Mouse (Mus musculus) midbrain, embryonic 13.5 days (tissue): ENCODE measurements around the gene Lrfn3. TPM values are rescaled to one million over a fixed set of nuclear protein-coding genes. Genes with fewer than 3 reads are reported as not detected.

Experiments used
- ATAC-seq: fragments of 200-750 bp; cut with Nextera tagmentation; 2 replicates; pipeline ENCODE4 v1.8.0; 2017; ENCODE audit warnings: mild to moderate bottlenecking, moderate TSS enrichment, moderate library complexity
- H3K27ac ChIP-seq: fragments of 300-500 bp; sonication (generic); 2 replicates; pipeline ENCODE4 v1.5.1; 2015; ENCODE audit warnings: inconsistent platforms, mild to moderate bottlenecking, moderate library complexity
- H3K27me3 ChIP-seq: fragments of 300-500 bp; sonication (generic); 2 replicates; pipeline ENCODE4 v1.6.1; 2015; ENCODE audit warnings: mild to moderate bottlenecking, inconsistent platforms
- H3K36me3 ChIP-seq: fragments of 300-500 bp; sonication (generic); 2 replicates; pipeline ENCODE4 v1.6.1; 2015; ENCODE audit warnings: mild to moderate bottlenecking, inconsistent platforms
- H3K4me1 ChIP-seq: fragments of 300-500 bp; sonication (generic); replicated peaks from 2 replicates; pipeline ENCODE4 v1.6.1; 2015; ENCODE audit warnings: inconsistent platforms
- H3K4me2 ChIP-seq: fragments of 300-500 bp; sonication (generic); replicated peaks from 2 replicates; pipeline ENCODE4 v1.6.1; 2015; ENCODE audit warnings: moderate library complexity, mild to moderate bottlenecking, inconsistent platforms
- H3K4me3 ChIP-seq: fragments of 300-500 bp; sonication (generic); replicated peaks from 2 replicates; pipeline ENCODE4 v1.5.1; 2015; ENCODE audit warnings: mild to moderate bottlenecking, inconsistent platforms
- H3K9ac ChIP-seq: fragments of 300-500 bp; sonication (generic); replicated peaks from 2 replicates; pipeline ENCODE4 v1.6.1; 2015; ENCODE audit warnings: mild to moderate bottlenecking, inconsistent platforms
- H3K9me3 ChIP-seq: fragments of 300-500 bp; sonication (generic); 2 replicates; pipeline ENCODE4 v1.6.1; 2016; ENCODE audit warnings: mild to moderate bottlenecking, inconsistent platforms
- whole genome bisulfite sequencing: fragments of 180-500 bp; shearing (Covaris S2); methylation state at CpG from one replicate; pipeline ENCODE4 v1.1.7; 2015; 5-methylcytosine and 5-hydroxymethylcytosine counted together
- polyA plus RNA-seq: library from polyadenylated mRNA; unstranded; fragments of >200 nt; fragmentation: Nextera tagmentation; extraction: Ambion mirVana; gene quantifications from 2 replicates; pipeline ENCODE4 v1.2.1, GENCODE M21; 2015

The Lrfn3 gene
- polyA plus RNA-seq, 1 experiment from 2014 or later: 11.4 TPM

GRCm38 (mm10) chr7:30308076-30309005 lies 54.2 kb downstream of the Lrfn3 start, which contains the start of gene Alkbh6:
TSS of gene Alkbh6 (plus strand) at chr7:30308717.
- Histone ChIP-seq H3K4me1 (peaks cover 24% of the 10 kb centered on the region), H3K36me3 (peaks cover 52% of the 10 kb centered on the region), H3K27ac (peak within 1 kb of the TSS; percentile 81), H3K27me3 (no peaks in the 10 kb centered on the region), H3K4me3 (peak within 1 kb of the TSS; percentile 77), H3K9ac (peak within 1 kb of the TSS; percentile 82), H3K9me3 (no peaks in the 10 kb centered on the region), H3K4me2 (peak within 1 kb of the TSS; percentile 76)
- 4% methylated on average over 27 of the region's 27 CpGs for WGBS
- ATAC-seq: peak; percentile 100

GRCm38 (mm10) chr7:30306083-30306779 lies 56.3 kb downstream of the Lrfn3 start:
- no peaks in the 10 kb centered on the region for H3K27me3 ChIP-seq
- no peak overlapping the region for H3K27ac ChIP-seq
- no peak for ATAC-seq
- no peak overlapping the region for H3K4me3 ChIP-seq
- peaks cover 24% of the 10 kb centered on the region for H3K4me1 ChIP-seq
- H3K4me2 ChIP-seq: no peak overlapping the region
- WGBS: 94% methylated on average over 16 of the region's 16 CpGs
- peaks cover 57% of the 10 kb centered on the region for H3K36me3 ChIP-seq
- H3K9me3 ChIP-seq: no peaks in the 10 kb centered on the region
- H3K9ac ChIP-seq: no peak overlapping the region

Other genes with a start within 250 kb of the Lrfn3 start
- gene Zfp382, start 240.8 kb downstream of the Lrfn3 start, polyA plus RNA-seq: 16.1 and 19.4 TPM in 2 replicates
- gene Zfp146, start 193.0 kb downstream of the Lrfn3 start, polyA plus RNA-seq: 18.9 and 22.8 TPM in 2 replicates
- 3.0 and 4.4 TPM in 2 replicates for gene Cox7a1, start 178.6 kb downstream of the Lrfn3 start, polyA plus RNA-seq
- gene Capns1, start 164.0 kb downstream of the Lrfn3 start, polyA plus RNA-seq: 57.2 and 64.1 TPM in 2 replicates
- gene Polr2i, start 130.8 kb downstream of the Lrfn3 start, polyA plus RNA-seq: 181 and 186 TPM in 2 replicates
- 359 and 362 TPM in 2 replicates for gene Tbcb, start 130.5 kb downstream of the Lrfn3 start, polyA plus RNA-seq
- not detected in 2 replicates for gene Ovol3, start 127.0 kb downstream of the Lrfn3 start, polyA plus RNA-seq
- gene Thap8, start 82.7 kb downstream of the Lrfn3 start, polyA plus RNA-seq: 0.68 and 0.79 TPM in 2 replicates
- gene Wdr62, start 82.4 kb downstream of the Lrfn3 start, polyA plus RNA-seq: 5.9 and 6.4 TPM in 2 replicates
- gene Clip3, start 71.0 kb downstream of the Lrfn3 start, polyA plus RNA-seq: 92.0 and 99.2 TPM in 2 replicates
- gene Alkbh6, start 54.1 kb downstream of the Lrfn3 start, polyA plus RNA-seq: 128 and 132 TPM in 2 replicates
- 10.8 and 11.7 TPM in 2 replicates for gene Syne4, start 48.0 kb downstream of the Lrfn3 start, polyA plus RNA-seq
- not detected in 2 replicates for gene E130208F15Rik, start 41.0 kb downstream of the Lrfn3 start, polyA plus RNA-seq
- 21.2 and 23.6 TPM in 2 replicates for gene Sdhaf1, start 38.9 kb downstream of the Lrfn3 start, polyA plus RNA-seq
- gene Tyrobp, start 51.0 kb upstream of the Lrfn3 start, polyA plus RNA-seq: 21.0 and 23.8 TPM in 2 replicates
- gene Hcst, start 57.1 kb upstream of the Lrfn3 start, polyA plus RNA-seq: 0.54 TPM in 1 of 2 replicates, not detected in the other
- 1.2 and 1.3 TPM in 2 replicates for gene Nfkbid, start 59.0 kb upstream of the Lrfn3 start, polyA plus RNA-seq
- gene Aplp1, start 82.8 kb upstream of the Lrfn3 start, polyA plus RNA-seq: 521 and 559 TPM in 2 replicates
- gene Kirrel2, start 94.9 kb upstream of the Lrfn3 start, polyA plus RNA-seq: 3.1 and 3.6 TPM in 2 replicates
- 0.78 and 0.94 TPM in 2 replicates for gene Nphs1, start 95.5 kb upstream of the Lrfn3 start, polyA plus RNA-seq
- gene Prodh2, start 130.8 kb upstream of the Lrfn3 start, polyA plus RNA-seq: not detected in 2 replicates
- 106 and 114 TPM in 2 replicates for gene Arhgap33, start 172.3 kb upstream of the Lrfn3 start, polyA plus RNA-seq
- 5.7 and 6.6 TPM in 2 replicates for gene Hspb6, start 189.4 kb upstream of the Lrfn3 start, polyA plus RNA-seq
- 8.7 and 12.3 TPM in 2 replicates for gene Proser3, start 189.5 kb upstream of the Lrfn3 start, polyA plus RNA-seq
- 54.4 and 60.4 TPM in 2 replicates for gene Lin37, start 197.1 kb upstream of the Lrfn3 start, polyA plus RNA-seq
- gene U2af1l4, start 200.5 kb upstream of the Lrfn3 start, polyA plus RNA-seq: 92.5 and 102 TPM in 2 replicates
- 20.7 and 22.6 TPM in 2 replicates for gene Gm49396, start 200.6 kb upstream of the Lrfn3 start, polyA plus RNA-seq
- 131 and 133 TPM in 2 replicates for gene Psenen, start 200.9 kb upstream of the Lrfn3 start, polyA plus RNA-seq
- gene Igflr1, start 202.7 kb upstream of the Lrfn3 start, polyA plus RNA-seq: 4.8 and 6.6 TPM in 2 replicates
- 12.9 and 13.3 TPM in 2 replicates for gene Kmt2b, start 226.0 kb upstream of the Lrfn3 start, polyA plus RNA-seq
- 0.14 and 0.31 TPM in 2 replicates for gene Zbtb32, start 236.1 kb upstream of the Lrfn3 start, polyA plus RNA-seq